Mouse (Mus musculus): ENCODE data around the gene Crybg3. TPM values are rescaled to one million over a fixed set of nuclear protein-coding genes. Genes with fewer than 3 reads are reported as not detected.

The Crybg3 gene
- polyA plus RNA-seq, 1 experiment from 2014 or later, result 5.0 TPM

DNA sequence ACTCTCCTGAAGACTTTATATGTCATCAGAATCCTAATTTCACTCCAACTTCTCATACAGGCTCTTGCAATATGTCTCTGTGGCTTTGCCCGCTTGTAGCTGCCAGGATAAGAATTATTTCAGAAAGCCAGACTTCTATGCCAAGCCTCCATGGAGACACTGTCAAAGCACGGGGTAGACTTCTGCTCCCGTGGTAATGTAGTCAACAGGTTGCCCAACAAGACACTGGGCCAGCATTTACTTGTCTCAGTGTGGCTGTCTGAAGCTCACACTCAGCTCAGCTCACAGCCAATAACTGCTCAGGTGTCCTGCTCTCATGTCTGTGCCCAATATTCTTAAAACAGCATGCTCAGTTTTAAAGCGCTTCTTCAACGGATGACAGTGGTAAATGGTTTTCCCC is 85.6 kb downstream of the Crybg3 start:
- H3K27ac ChIP-seq, result no peak overlapping the region
- no peak for DNase-seq (ENCODE audit: extremely low spot score, low spot score)
- no peak overlapping the region for H3K4me3 ChIP-seq
- H3K9me3 ChIP-seq, result no peaks in the 10 kb centered on the region
- no peaks in the 10 kb centered on the region for H3K4me1 ChIP-seq
- no peaks in the 10 kb centered on the region for H3K27me3 ChIP-seq (ENCODE audit: poor library complexity, severe bottlenecking)
- 92% methylated on average over 5 of the region's 5 CpGs for WGBS
- no peaks in the 10 kb centered on the region for H3K36me3 ChIP-seq (replicated peaks)

DNA sequence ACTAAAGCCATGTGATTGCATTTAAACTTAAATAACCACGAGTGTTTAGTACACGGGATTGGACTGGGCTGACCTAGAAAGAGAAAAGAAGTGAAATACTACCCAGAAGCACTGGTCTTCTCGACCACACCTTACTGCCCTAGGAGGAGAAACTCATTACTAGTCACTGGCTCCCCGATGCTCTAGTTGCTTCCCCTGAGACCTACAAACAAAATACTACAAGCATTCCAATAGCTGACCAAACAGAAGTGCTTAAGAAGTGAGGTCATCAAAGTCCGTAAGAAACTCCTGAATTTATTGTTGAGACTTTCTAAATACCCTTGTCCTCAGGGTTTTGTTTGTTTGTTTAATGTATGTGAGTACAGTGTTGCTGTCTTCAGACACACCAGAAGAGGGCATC is 90.9 kb downstream of the Crybg3 start:
- DNase-seq (ENCODE audit: extremely low spot score, low spot score), result no peak
- Histone ChIP-seq H3K36me3 (replicated peaks) (no peaks in the 10 kb centered on the region), H3K4me3 (no peak overlapping the region), H3K27ac (no peak overlapping the region), H3K4me1 (no peaks in the 10 kb centered on the region), H3K9me3 (no peaks in the 10 kb centered on the region), H3K27me3 (ENCODE audit: poor library complexity, severe bottlenecking) (no peaks in the 10 kb centered on the region)
- WGBS, result 90% methylated on average over 5 of the region's 5 CpGs

- no peaks in the 10 kb centered on the region for H3K4me1 ChIP-seq
- no peaks in the 10 kb centered on the region for H3K9me3 ChIP-seq
- no peak overlapping the region for H3K27ac ChIP-seq
- H3K4me3 ChIP-seq, result no peak overlapping the region
- peaks cover 15% of the 10 kb centered on the region for H3K36me3 ChIP-seq (replicated peaks)
- H3K27me3 ChIP-seq (ENCODE audit: poor library complexity, severe bottlenecking), result no peaks in the 10 kb centered on the region
- 90% methylated on average over 3 of the region's 3 CpGs for WGBS
- no peak for DNase-seq (ENCODE audit: extremely low spot score, low spot score)
Observed at GRCm38 (mm10) chr16:59499180-59499579, 101.6 kb downstream of the Crybg3 start.

- no peaks in the 10 kb centered on the region for H3K9me3 ChIP-seq
- no peaks in the 10 kb centered on the region for H3K27me3 ChIP-seq (ENCODE audit: poor library complexity, severe bottlenecking)
- no peak overlapping the region for H3K4me3 ChIP-seq
- H3K4me1 ChIP-seq, result no peaks in the 10 kb centered on the region
- no peak for DNase-seq (ENCODE audit: extremely low spot score, low spot score)
- H3K27ac ChIP-seq, result no peak overlapping the region
- WGBS, result 91% methylated on average over 1 of the region's 1 CpGs
- H3K36me3 ChIP-seq (replicated peaks), result peaks cover 27% of the 10 kb centered on the region
Observed at GRCm38 (mm10) chr16:59497947-59498346, 102.8 kb downstream of the Crybg3 start.

DNA sequence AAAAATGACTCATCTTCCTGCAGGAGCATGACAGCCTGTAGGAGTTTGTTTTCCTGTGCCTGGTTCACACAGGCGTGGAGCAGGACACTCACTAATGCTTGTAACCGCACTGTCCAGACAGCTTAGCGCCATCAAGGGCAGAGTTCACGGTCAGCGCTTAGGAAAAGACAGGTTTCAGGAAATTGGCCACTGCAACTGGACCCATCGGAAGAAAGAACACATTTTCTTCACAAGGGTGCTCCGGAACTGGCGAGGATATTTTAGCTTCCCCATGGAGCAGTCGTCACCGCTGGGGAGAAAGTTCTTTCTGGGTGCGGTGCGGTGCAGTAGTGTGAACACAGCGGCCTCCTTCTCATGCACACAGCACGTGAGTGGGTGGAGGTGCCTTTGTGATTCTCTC is 107.6 kb downstream of the Crybg3 start:
- WGBS, result 93% methylated on average over 14 of the region's 14 CpGs
- H3K36me3 ChIP-seq (replicated peaks), result peaks cover 66% of the 10 kb centered on the region
- H3K4me3 ChIP-seq, result no peak overlapping the region

GRCm38 (mm10) chr16:59487975-59488548 is 112.7 kb downstream of the Crybg3 start:
- peaks cover 95% of the 10 kb centered on the region for H3K36me3 ChIP-seq (replicated peaks)
- WGBS, result 95% methylated on average over 9 of the region's 9 CpGs
- DNase-seq (ENCODE audit: extremely low spot score, low spot score), result peak; percentile 4

More for the DNA sequence above, 107.6 kb downstream of the Crybg3 start:
- Histone ChIP-seq H3K27ac (no peak overlapping the region), H3K9me3 (no peaks in the 10 kb centered on the region), H3K27me3 (ENCODE audit: poor library complexity, severe bottlenecking) (no peaks in the 10 kb centered on the region), H3K4me1 (no peaks in the 10 kb centered on the region)
- DNase-seq (ENCODE audit: extremely low spot score, low spot score), result no peak

DNA sequence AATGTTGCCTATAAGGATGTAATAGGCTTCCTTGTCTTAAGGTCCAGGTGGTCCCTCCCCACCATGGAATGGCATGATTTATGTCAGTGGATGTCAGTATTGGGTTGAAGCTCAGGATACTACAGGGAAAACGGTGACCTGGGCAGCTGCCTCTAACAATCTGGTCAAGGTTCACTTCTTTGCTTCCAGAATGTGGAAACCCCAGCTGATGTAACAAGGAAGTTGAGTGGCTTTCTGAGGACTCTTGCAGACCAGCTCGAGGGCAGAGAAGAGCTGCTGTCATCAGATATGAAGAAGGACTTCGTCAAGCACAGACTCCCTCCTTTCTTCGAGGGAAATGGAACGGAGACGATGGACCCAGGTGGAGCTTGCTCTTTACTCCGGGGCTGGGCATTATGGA is 113.5 kb downstream of the Crybg3 start:
- H3K36me3 ChIP-seq (replicated peaks), result peaks cover 95% of the 10 kb centered on the region
- H3K4me1 ChIP-seq, result no peaks in the 10 kb centered on the region
- no peaks in the 10 kb centered on the region for H3K27me3 ChIP-seq (ENCODE audit: poor library complexity, severe bottlenecking)
- no peaks in the 10 kb centered on the region for H3K9me3 ChIP-seq
- peak; percentile 7 for DNase-seq (ENCODE audit: extremely low spot score, low spot score)
- H3K4me3 ChIP-seq, result no peak overlapping the region
- H3K27ac ChIP-seq, result no peak overlapping the region
- WGBS, result 89% methylated on average over 7 of the region's 7 CpGs

More at GRCm38 (mm10) chr16:59487975-59488548, 112.7 kb downstream of the Crybg3 start:
- Histone ChIP-seq H3K27me3 (ENCODE audit: poor library complexity, severe bottlenecking) (no peaks in the 10 kb centered on the region), H3K9me3 (no peaks in the 10 kb centered on the region), H3K4me3 (no peak overlapping the region), H3K27ac (no peak overlapping the region), H3K4me1 (no peaks in the 10 kb centered on the region)

DNA sequence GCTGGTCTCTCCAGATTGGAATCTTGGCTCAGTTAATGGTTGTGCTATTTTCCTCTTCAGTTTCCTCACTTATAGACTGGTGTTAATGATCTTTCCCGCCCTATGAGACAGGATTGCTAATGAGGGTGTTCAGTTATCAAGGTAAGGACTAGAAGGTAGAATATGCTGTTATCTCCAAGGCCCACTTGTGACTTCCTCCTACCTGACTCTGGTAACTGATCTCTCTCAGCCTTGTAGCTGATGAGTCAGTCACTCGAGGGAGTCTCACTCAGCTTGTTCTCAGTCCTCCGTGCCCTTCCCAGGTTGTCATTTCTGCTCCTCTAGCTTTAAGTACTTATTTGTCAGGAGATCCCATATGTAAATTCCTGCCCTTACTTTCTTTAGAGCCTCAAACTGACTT is 122.8 kb downstream of the Crybg3 start:
- Histone ChIP-seq H3K4me3 (no peak overlapping the region), H3K27ac (no peak overlapping the region), H3K27me3 (ENCODE audit: poor library complexity, severe bottlenecking) (no peaks in the 10 kb centered on the region), H3K9me3 (no peaks in the 10 kb centered on the region), H3K36me3 (replicated peaks) (peaks cover 72% of the 10 kb centered on the region), H3K4me1 (0 out of 2 replicates have a peak, but pooled peaks cover 4% of the 10 kb centered on the region)
- WGBS, result 85% methylated on average over 3 of the region's 3 CpGs
- peak; percentile 6 for DNase-seq (ENCODE audit: extremely low spot score, low spot score)

- H3K4me3 ChIP-seq, result no peak overlapping the region
- peak; percentile 26 for DNase-seq (ENCODE audit: extremely low spot score, low spot score)
- no peaks in the 10 kb centered on the region for H3K27me3 ChIP-seq (ENCODE audit: poor library complexity, severe bottlenecking)
- WGBS, result 22% methylated on average over 1 of the region's 1 CpGs
- peaks cover 41% of the 10 kb centered on the region for H3K36me3 ChIP-seq (replicated peaks)
- no peak overlapping the region for H3K27ac ChIP-seq
- peaks cover 16% of the 10 kb centered on the region for H3K4me1 ChIP-seq
- no peaks in the 10 kb centered on the region for H3K9me3 ChIP-seq
Observed at GRCm38 (mm10) chr16:59474788-59475187, 126.0 kb downstream of the Crybg3 start.

DNA sequence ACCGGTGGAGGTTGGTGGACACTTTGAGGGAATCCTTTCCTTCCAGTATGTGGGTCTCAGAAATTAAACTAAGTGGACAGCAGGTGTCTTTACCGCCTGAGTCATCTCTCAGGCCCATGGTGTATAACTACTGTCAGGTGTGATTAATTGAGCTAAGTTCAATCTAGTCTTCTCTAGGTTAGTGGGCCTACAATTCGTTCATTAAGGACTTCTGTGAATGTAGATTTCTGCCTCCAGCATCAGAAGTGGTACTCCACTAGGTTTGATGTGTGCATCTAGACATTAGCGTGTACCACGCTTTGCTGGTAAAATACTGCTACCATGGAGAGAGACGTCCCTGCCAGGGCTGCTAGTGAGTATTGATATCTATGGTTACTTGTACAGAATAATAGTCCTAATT is 128.2 kb downstream of the Crybg3 start:
- peak overlapping the region; percentile 93; the same call in 1 of the 2 replicates for H3K27ac ChIP-seq
- no peaks in the 10 kb centered on the region for H3K27me3 ChIP-seq (ENCODE audit: poor library complexity, severe bottlenecking)
- H3K4me1 ChIP-seq, result peaks cover 16% of the 10 kb centered on the region
- no peak for DNase-seq (ENCODE audit: extremely low spot score, low spot score)
- H3K4me3 ChIP-seq, result peak overlapping the region; percentile 74
- WGBS, result 64% methylated on average over 6 of the region's 6 CpGs
- H3K36me3 ChIP-seq (replicated peaks), result peaks cover 23% of the 10 kb centered on the region
- H3K9me3 ChIP-seq, result no peaks in the 10 kb centered on the region

DNA sequence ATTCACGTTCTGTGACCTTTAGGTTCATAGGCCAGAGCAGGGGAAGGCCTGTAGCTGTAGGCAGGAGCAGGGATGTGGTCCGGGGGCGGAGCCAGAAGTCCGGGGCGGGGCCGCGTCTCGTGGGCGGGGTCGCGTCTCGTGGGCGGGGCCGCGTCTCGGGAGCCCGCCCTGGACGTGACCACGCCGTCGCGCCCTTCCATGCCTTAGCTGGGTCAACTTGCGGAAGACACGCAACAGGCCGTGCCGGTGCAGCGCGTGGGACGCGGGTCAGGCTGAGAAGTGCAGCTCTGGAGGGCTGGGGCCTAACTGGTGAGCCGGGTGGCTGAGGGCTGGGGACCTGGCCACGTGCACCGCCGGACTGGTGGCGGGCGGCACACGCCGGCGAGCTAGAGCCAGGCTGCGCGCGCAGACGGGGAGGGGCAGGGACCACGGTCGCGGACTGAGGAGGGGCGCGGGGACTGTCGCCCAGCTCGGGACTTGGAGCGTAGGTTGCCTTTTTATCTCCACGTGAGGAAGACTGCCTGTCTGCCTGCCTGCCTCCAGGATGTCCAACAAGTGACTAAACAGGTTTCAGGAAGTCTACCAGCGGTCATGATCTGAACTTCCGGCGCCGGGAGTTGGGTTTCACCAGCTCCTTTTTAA is 129.0 kb downstream of the Crybg3 start, which contains the start of gene Riox2:
TSS of gene Riox2 (plus strand) at position 139 of the 642 bp plus-strand sequence.
- WGBS, result 2% methylated on average over 56 of the region's 56 CpGs
- peaks cover 15% of the 10 kb centered on the region for H3K36me3 ChIP-seq (replicated peaks)
- H3K27me3 ChIP-seq (ENCODE audit: poor library complexity, severe bottlenecking), result no peaks in the 10 kb centered on the region
- H3K9me3 ChIP-seq, result no peaks in the 10 kb centered on the region
- peaks cover 16% of the 10 kb centered on the region for H3K4me1 ChIP-seq
- peak; percentile 82 for DNase-seq (ENCODE audit: extremely low spot score, low spot score)
- peak within 1 kb of the TSS; percentile 93 for H3K27ac ChIP-seq
- peak within 1 kb of the TSS; percentile 74 for H3K4me3 ChIP-seq

DNA sequence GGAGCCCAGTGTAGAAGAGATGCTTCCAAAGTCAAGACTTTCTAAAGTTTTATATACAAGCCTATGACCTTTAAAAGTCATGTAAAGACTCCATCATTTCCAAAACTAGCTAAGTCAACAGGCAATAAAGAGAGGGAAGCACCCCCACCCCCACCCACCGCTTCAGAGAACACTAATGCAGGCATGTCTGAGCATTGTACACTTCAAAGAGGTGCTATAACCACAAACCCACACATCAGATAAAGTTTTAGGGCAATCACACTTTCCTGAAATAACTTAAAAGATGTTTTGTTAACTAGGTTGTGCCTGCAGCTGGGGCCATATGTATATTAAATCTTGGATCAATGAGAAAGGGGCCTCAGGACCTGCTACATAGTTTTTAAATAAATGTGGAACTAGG is 130.9 kb downstream of the Crybg3 start:
- H3K27ac ChIP-seq, result no peak overlapping the region

GRCm38 (mm10) chr16:59463973-59464372 is 136.8 kb downstream of the Crybg3 start:
- WGBS, result 93% methylated on average over 6 of the region's 6 CpGs
- no peaks in the 10 kb centered on the region for H3K4me1 ChIP-seq
- DNase-seq (ENCODE audit: extremely low spot score, low spot score), result no peak
- no peaks in the 10 kb centered on the region for H3K27me3 ChIP-seq (ENCODE audit: poor library complexity, severe bottlenecking)
- H3K4me3 ChIP-seq, result no peak overlapping the region
- H3K27ac ChIP-seq, result no peak overlapping the region
- H3K9me3 ChIP-seq, result peaks cover 4% of the 10 kb centered on the region; the same call in 1 of the 2 replicates
- no peaks in the 10 kb centered on the region for H3K36me3 ChIP-seq (replicated peaks)

More for the DNA sequence above, 130.9 kb downstream of the Crybg3 start:
- 90% methylated on average over 1 of the region's 1 CpGs for WGBS
- Histone ChIP-seq H3K9me3 (no peaks in the 10 kb centered on the region; the same call in 1 of the 2 replicates), H3K4me3 (no peak overlapping the region), H3K4me1 (peaks cover 16% of the 10 kb centered on the region), H3K36me3 (replicated peaks) (no peaks in the 10 kb centered on the region), H3K27me3 (ENCODE audit: poor library complexity, severe bottlenecking) (no peaks in the 10 kb centered on the region)
- peak; percentile 8 for DNase-seq (ENCODE audit: extremely low spot score, low spot score)

All from forebrain, embryonic 10.5 days (tissue).